Mouse (Mus musculus): Measurements from ENCODE around the gene Cmtm7. TPM values are rescaled to one million over a fixed set of nuclear protein-coding genes. Genes with fewer than 3 reads are reported as not detected.

Cmtm7 gene
- polyA plus RNA-seq, 1 experiment from 2014 or later = 83.6 TPM

GRCm38 (mm10) chr9:114727315-114727714 is 54.3 kb downstream of the Cmtm7 start:
- Histone ChIP-seq H3K36me3 (peaks cover 34% of the 10 kb centered on the region), H3K4me1 (peaks cover 13% of the 10 kb centered on the region), H3K27ac (no peak overlapping the region), H3K4me3 (no peak overlapping the region), H3K9me3 (replicated peaks) (no peaks in the 10 kb centered on the region), H3K27me3 (ENCODE audit: low read depth, poor library complexity, severe bottlenecking) (no peaks in the 10 kb centered on the region)
- 13% methylated on average over 3 of the region's 3 CpGs for WGBS
- DNase-seq (ENCODE audit: low spot score) = peak; percentile 35

DNA sequence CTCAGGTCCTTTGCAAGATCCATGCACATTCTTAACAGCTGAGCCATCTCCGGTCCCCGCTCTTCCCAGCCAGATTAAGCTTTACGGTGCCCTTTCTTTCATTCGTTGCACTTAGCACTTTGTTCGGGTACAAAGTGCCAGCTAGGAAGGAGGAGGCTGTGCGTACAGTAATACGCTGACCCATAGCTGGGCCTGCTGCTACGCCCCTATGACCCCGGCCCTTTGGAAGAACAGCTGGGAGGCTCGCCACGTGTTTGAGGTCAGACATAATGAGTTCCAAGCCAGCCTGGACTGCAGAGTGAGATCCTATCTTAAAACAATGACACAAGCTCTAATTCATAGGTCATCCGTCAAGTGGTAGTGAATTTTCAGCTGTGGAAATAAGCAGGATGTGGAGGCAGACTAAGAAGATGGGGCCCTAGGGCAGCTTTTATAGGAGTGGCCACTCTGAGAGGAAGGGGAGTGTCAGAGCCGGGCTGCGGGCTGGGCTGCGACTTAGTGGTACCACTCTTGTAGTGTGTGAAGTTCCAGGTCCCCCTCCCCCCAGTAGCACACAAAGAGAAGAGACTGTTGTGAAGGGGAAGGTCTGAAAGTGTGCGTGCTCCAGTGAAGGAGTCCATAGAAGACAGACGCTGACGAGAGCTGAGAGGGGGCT is 64.9 kb downstream of the Cmtm7 start:
- no peak for DNase-seq (ENCODE audit: low spot score)
- H3K4me1 ChIP-seq = no peaks in the 10 kb centered on the region; the same call in 1 of the 2 replicates
- WGBS = 77% methylated on average over 18 of the region's 18 CpGs
- no peaks in the 10 kb centered on the region for H3K27me3 ChIP-seq (ENCODE audit: low read depth, poor library complexity, severe bottlenecking)
- no peaks in the 10 kb centered on the region for H3K9me3 ChIP-seq (replicated peaks)
- no peak overlapping the region for H3K27ac ChIP-seq
- no peak overlapping the region for H3K4me3 ChIP-seq
- H3K36me3 ChIP-seq = peaks cover 100% of the 10 kb centered on the region

DNA sequence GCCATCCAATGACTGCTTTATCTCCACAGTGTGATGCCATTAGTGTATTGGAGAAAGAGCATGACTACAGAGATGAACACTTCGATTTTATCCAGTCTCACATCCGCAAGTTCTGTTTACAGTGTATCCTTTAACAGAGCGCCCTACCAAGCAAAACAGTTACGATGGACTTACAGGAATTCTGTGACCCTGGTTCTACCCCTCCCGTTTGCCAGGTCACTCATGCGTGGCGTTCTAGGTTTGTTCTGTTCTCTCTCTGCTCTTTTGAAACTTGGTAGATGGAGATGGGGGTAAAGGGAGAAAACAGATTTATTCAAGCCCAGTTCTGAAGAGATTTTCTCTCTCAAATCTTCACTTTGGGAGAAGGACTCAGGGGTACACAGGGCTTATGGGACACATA is 68.2 kb downstream of the Cmtm7 start:
- Histone ChIP-seq H3K4me1 (no peaks in the 10 kb centered on the region; the same call in 1 of the 2 replicates), H3K27me3 (ENCODE audit: low read depth, poor library complexity, severe bottlenecking) (no peaks in the 10 kb centered on the region), H3K27ac (no peak overlapping the region), H3K36me3 (peaks cover 98% of the 10 kb centered on the region), H3K9me3 (replicated peaks) (no peaks in the 10 kb centered on the region), H3K4me3 (no peak overlapping the region)
- WGBS = 95% methylated on average over 7 of the region's 7 CpGs
- DNase-seq (ENCODE audit: low spot score) = no peak

GRCm38 (mm10) chr9:114710345-114710744 is 71.3 kb downstream of the Cmtm7 start:
- H3K9me3 ChIP-seq (replicated peaks) = no peaks in the 10 kb centered on the region
- no peaks in the 10 kb centered on the region for H3K27me3 ChIP-seq (ENCODE audit: low read depth, poor library complexity, severe bottlenecking)
- 85% methylated on average over 7 of the region's 7 CpGs for WGBS
- peaks cover 96% of the 10 kb centered on the region for H3K36me3 ChIP-seq
- H3K4me1 ChIP-seq = no peaks in the 10 kb centered on the region
- peak; percentile 37 for DNase-seq (ENCODE audit: low spot score)
- H3K27ac ChIP-seq = no peak overlapping the region
- H3K4me3 ChIP-seq = no peak overlapping the region

DNA sequence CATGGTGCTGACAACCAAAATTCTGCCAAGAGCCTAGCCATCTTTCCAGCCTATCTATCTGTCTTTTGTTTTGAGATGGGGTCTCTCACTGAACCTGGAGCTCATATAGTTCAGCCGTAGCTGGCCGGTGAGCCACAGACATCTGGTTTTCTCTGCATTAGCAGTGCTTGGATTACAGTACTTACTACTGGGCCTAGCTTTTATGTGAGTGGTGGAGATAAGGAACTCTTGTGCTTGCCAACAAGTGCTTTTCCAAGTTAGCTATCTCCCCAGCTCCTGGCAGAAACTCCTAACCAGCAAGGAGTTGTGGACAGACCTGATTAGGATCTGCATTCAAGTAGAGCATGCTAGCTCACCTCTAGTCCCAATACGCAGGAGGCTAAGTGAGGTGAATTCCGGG is 73.9 kb downstream of the Cmtm7 start:
- Histone ChIP-seq H3K36me3 (peaks cover 84% of the 10 kb centered on the region), H3K27ac (no peak overlapping the region), H3K4me3 (no peak overlapping the region), H3K4me1 (no peaks in the 10 kb centered on the region), H3K9me3 (replicated peaks) (no peaks in the 10 kb centered on the region), H3K27me3 (ENCODE audit: low read depth, poor library complexity, severe bottlenecking) (no peaks in the 10 kb centered on the region)
- DNase-seq (ENCODE audit: low spot score) = no peak
- 96% methylated on average over 4 of the region's 4 CpGs for WGBS

Other genes starting within 250 kb of the Cmtm7 start
- gene Trim71, start 217.5 kb downstream of the Cmtm7 start, polyA plus RNA-seq (2016; fragmentation: Nextera tagmentation; extraction: Ambion mirVana) = 6.2 and 11.5 TPM in 2 replicates
- gene Cnot10, start 141.7 kb downstream of the Cmtm7 start, polyA plus RNA-seq (2016; fragmentation: Nextera tagmentation; extraction: Ambion mirVana) = 71.0 and 82.1 TPM in 2 replicates
- gene Dync1li1, start 93.1 kb downstream of the Cmtm7 start, polyA plus RNA-seq (2016; fragmentation: Nextera tagmentation; extraction: Ambion mirVana) = 76.8 and 78.2 TPM in 2 replicates
- gene Cmtm6, start 50.7 kb downstream of the Cmtm7 start, polyA plus RNA-seq (2016; fragmentation: Nextera tagmentation; extraction: Ambion mirVana) = 28.9 and 29.4 TPM in 2 replicates
- gene Cmtm8, start 62.3 kb upstream of the Cmtm7 start, polyA plus RNA-seq (2016; fragmentation: Nextera tagmentation; extraction: Ambion mirVana) = 13.9 and 14.4 TPM in 2 replicates
- 10.6 and 12.6 TPM in 2 replicates for gene Gpd1l, start 152.1 kb upstream of the Cmtm7 start, polyA plus RNA-seq (2016; fragmentation: Nextera tagmentation; extraction: Ambion mirVana)
- 1.5 and 1.7 TPM in 2 replicates for gene Osbpl10, start 196.7 kb upstream of the Cmtm7 start, polyA plus RNA-seq (2016; fragmentation: Nextera tagmentation; extraction: Ambion mirVana)
- gene Rps27rt, start 200.9 kb upstream of the Cmtm7 start, polyA plus RNA-seq (2016; fragmentation: Nextera tagmentation; extraction: Ambion mirVana) = 226 and 227 TPM in 2 replicates

Measured in limb, embryonic 10.5 days (tissue).